Mouse (Mus musculus) urinary bladder, postnatal 4 days (tissue): ENCODE data around the gene Tmtc1.

Source experiments
- DNase-seq, 2 experiments: peaks; one replicate each; pipeline ENCODE4 v3.0.0; 2021 to 2022; ENCODE audit warnings: low spot score in 2 of 2

The Tmtc1 gene

GRCm38 (mm10) chr6:148371223-148371622 lies 73.0 kb downstream of the Tmtc1 start:
- no peak for DNase-seq

DNA sequence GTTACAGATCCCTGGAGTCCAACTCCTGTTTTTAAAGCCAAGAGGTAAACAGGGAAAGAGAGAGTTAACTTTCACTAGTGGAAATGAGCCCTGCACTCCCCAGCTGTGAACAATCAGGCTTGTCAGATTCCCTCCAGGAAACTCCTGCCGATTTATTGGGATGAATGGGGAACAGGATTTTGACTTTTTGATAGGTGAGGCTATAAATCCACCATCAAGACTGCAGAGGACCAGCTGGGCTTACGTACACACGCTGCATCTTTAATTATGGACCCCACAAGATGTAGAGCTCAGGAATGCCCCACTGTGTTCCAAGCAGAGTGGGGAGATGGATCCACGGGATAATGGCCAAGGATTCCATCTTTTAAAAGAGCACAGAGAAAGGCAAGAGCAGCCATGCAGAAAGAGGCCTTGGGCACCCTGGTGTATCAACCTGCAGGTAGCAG lies 77.1 kb downstream of the Tmtc1 start:
- DNase-seq, result no peak

DNA sequence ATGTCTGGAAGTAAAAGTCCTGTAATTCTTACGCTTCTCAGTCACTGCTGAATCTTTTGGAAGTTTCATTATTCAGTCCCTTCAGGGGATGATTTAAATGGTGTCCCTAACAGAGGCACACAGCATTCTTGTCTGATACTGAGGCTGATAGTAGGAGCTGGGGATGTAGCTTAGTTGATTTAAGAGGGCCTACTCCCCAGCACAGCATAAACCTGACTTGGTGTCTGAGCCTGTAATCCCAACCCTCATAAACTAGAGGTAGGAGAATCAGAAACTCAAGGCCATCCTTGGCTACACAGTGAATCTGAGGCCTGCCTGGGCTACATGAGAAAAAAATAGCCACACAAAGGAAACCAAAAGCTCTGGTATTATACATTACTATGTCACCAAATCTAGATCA lies 77.6 kb downstream of the Tmtc1 start:
- no peak for DNase-seq

DNA sequence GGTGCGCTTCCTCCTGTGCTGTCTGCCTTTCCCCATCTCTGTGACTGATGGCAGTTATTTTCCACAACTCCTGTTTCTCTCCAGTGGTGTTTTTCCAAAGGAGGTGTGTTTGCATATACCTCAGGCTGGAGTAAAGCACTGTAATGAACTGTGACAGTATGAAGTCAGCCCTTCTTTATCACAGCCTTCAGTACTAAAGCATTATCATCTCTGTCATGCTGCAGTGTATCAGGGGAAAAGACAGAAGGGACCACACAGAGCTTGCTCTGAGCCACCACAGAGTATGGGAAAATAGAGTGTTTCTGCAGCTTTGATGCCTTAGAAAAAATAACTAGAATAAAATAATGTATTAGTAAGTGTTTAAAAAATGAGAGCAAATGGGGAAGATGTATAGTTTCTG lies 81.0 kb downstream of the Tmtc1 start:
- no peak for DNase-seq

- no peak for DNase-seq
Measured at GRCm38 (mm10) chr6:148362475-148362874, 81.7 kb downstream of the Tmtc1 start.

- DNase-seq, result no peak
Measured at GRCm38 (mm10) chr6:148359348-148359905, 84.8 kb downstream of the Tmtc1 start.

DNA sequence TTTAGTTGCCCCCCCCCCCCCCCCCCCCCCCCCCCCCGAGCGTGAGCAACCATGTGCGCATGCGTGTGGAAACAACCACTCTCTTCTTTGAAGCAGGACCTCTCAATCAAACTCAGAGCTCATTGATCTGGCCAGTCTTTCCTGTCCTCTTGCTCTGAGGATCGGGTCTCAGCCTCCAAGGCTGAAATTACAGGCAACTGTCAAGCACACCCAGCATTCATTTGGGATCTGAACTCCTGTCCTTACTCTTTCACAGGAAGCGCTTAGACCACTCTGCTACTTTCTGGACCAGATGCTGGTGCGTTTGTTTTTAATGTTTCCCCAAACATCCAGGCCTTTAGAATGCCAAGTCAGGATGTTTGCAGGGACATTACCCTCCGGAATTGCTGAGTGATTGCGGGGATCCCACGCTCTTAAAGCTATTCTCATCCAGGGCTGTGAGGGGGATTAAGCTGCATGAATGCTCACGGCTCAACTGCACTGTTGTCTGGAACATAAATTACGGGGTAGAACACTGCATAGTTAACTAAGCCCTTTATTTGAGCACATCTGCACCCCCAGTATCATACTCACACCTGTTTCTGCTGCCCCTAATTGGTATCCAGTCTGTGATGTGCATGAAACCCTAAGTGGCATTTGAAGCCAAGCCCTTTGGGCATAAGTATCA lies 85.5 kb downstream of the Tmtc1 start:
- DNase-seq, result no peak

DNA sequence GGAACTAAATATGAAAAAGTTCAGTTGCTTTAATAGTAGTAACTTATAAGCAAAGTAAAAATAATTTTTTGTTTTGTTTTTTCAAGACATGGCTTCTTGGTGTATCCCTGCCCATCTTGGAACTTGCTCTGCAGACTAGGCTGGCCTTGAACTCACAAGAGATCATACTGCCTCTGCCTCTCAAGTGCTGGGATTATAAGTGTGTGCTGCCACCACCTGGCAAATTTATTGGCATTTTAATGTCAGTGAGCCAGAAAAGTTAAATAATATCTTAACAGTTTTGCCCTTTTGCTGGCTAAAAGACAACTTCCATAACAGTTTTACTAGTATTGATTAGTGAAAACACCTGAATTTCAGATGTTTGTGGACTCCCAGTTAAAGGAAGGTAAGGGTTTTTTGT lies 88.0 kb downstream of the Tmtc1 start:
- DNase-seq, result no peak

- peak; percentile 58 to 71 for DNase-seq
Measured at GRCm38 (mm10) chr6:148354509-148355474, 89.4 kb downstream of the Tmtc1 start.

GRCm38 (mm10) chr6:148354151-148354508 lies 90.1 kb downstream of the Tmtc1 start:
- DNase-seq, result no peak

DNA sequence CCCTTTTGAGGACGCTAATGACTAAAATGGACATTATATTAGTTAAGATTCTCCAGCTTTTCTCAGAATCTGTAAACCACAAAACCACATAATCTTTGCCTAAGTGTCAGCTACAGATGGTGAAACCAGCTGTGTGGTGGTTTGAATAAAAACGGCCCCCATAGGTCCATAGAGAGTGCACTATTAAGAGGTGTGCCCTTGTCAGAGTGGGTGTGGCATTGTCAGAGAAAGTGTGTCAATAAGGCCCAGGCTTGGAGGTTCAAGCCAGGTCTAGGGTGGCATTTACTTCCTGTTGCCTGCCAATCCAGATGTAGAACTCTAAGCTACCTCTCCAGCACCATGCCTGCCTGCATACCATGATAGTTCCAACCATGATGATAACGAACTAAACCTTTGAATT lies 99.2 kb downstream of the Tmtc1 start:
- no peak for DNase-seq

DNA sequence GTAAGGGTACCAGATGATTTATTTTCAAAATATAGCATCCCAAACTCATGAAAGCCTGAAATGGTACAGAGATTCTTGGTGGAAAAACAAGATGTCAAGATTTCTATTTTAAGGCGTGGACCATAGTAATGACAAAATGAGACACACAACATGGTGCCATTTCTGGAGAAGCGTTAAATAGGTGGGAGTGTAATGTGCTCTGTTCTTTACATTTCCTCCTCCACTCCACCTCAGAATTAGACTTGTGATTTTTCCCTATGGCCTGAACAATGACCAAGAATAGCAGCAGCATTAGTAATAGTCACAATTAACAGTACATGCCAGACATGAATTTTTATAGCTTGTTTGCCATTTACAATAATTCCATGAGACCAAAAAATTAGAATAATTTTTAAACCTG lies 102.0 kb downstream of the Tmtc1 start:
- DNase-seq, result no peak

DNA sequence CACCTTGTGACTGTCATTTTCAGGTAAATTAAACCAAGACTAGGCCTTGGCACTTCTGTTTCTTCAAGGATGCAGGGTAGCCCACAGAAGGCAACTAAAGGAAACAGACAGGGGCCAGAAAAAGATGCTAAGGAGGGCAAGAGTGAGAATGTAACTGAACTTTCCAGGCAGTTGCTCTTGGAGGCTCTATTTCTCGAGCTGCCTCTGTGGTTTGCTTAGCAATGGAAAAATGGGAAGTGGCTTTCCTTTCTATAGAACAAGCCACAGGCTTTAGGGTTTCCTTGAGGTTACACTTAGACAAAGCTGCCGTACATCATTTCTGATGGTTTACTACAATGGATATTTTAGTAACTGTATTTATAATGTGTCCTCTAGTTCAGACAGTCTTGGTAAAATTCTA lies 102.4 kb downstream of the Tmtc1 start:
- DNase-seq, result no peak

GRCm38 (mm10) chr6:148338326-148338957 lies 105.7 kb downstream of the Tmtc1 start:
- no peak for DNase-seq

DNA sequence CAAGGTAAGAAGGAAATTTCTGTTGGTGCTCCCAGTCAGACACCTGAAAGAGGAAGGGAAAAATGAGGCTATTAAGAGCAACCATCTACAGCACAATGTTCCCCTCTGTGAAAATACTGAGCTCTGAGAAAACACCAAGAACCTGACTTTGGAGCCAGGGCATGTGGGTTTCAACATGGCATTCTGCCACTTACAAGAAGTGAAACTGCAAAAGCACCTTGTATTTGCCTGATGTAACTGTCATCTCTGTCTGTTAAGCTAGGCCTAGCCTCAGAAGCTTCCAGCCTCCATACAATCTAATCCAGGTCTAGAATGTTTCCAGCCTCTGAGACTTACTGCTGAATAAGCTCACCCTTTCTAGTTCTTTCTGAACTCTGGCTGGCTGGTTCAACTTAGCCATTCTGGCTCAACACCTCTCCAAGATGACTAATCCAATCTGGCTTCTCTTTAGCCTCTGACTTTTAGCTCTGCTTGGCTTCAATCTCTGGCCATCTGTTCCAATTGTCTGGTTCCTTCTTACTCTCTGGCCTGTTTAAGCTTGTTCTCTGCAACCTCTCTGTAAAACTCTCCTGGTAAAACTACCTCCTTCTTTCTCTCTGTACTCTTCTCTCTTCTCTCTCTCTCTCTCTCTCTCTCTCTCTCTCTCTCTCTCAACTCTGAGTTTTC lies 107.8 kb downstream of the Tmtc1 start:
- DNase-seq, result no peak

DNA sequence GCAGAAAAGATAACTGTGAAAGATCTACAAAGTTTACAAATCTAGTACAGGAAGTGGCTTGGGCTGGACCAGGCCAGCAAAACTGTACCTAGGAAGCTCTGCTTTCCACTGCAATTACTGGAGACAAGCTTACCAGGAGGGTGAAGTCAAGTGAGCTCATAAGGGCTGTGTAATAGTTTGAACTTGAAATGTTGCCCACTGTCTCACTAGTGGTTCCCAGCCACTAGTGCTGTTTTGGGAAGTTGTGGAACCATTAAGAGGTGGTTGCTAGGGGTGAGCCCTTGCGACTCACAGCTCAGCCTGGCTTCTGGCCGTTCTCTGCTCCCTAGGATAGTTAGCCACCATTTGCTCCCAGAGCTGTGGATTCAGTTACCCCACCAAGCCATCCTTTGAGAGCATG lies 112.3 kb downstream of the Tmtc1 start:
- no peak for DNase-seq

- DNase-seq, result no peak
Measured at GRCm38 (mm10) chr6:148329976-148330375, 114.2 kb downstream of the Tmtc1 start.

DNA sequence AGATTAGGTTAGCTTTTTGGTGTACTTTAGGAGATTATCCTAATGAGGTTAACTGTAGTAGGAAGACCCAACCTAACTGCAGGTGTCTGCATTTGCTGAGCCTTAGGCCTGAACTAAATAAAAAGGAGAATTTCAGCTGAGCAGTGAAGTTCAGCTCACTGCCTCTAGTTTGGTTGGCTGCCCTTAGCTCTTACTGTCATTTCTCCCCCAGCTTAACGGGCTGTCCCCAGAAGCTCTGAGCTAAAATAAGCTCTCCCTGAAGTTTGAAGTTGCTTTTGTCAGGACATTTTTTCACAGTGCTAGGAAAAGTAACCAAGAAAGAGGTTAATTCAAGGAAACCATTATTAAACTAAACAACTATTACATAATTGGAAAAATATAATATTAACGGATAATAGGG lies 115.3 kb downstream of the Tmtc1 start:
- DNase-seq, result no peak

GRCm38 (mm10) chr6:148328130-148328529 lies 116.1 kb downstream of the Tmtc1 start:
- DNase-seq, result no peak

GRCm38 (mm10) chr6:148318736-148319135 lies 125.5 kb downstream of the Tmtc1 start:
- DNase-seq, result no peak

DNA sequence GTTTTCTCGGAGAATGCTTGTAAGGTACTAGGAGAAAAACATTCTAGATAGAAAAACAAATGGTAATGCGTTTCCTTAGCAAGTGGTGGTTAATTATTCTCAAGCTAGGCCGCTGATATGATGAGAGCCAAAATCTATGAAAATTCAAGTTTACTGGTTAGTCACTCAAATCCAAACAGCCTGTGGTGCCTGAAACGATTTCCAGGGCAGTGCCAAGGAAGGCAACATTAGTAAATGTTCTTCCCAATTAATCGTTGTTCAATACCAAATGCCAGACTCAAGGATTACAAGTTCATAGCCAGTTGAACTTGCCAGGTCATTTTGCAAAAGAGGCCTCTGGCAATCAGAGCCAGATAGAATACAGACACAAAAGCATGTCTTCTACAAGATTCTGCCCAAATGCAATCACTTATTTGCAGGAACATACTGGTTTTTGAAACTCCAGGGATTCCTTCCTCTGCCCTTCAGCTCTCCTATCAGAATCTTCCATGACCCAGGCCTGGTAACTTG lies 128.6 kb downstream of the Tmtc1 start:
- no peak for DNase-seq

GRCm38 (mm10) chr6:148315106-148315505 lies 129.1 kb downstream of the Tmtc1 start:
- no peak for DNase-seq
